Comparison of ENCODE assay signal across 10 mouse cellular contexts in genomic region chr12:107653131-107653530, GRCm38 (mm10).
A peak's percentile ranks its signal among the peaks of the same experiment; 100 is the strongest.
DNase-seq lines count a peak whose midpoint lies in the region; ATAC-seq and TF ChIP-seq lines count a peak whose summit lies in the region.
"Had no signal": no experiment of that assay in that cellular context is flagged by ENCODE, and none has a peak within 500 bp of the region (broad histone marks: within the 10 kb centered on the region; RNA-seq: fewer than 3 reads in every experiment).

No protein-coding gene starts in this region.

- intact Hi-C loops in heart, postnatal 36 days (cut with DNase I): no loop called here
- intact Hi-C loops in left cerebral cortex, postnatal 4 days (cut with DNase I): no loop called here
- intact Hi-C loops in left cerebral cortex, adult 2 months (cut with DNase I): no loop called here

- peak; percentile 63 for ATAC-seq in heart, embryonic 14.5 days (ENCODE audit: insufficient number of reproducible peaks, insufficient read depth, low FRiP score, low read depth)
- ATAC-seq in limb, embryonic 14.5 days (ENCODE audit: low FRiP score, low read depth): peak; percentile 75; the same call in 1 of the 2 replicates
- ATAC-seq in megakaryocyte progenitor cell, adult 5-6 weeks (replicated peaks; ENCODE audit: poor library complexity): no peak

- no peak overlapping the region for H3K27ac ChIP-seq in heart, embryonic 14.5 days (replicated peaks in 1 of 2; ENCODE audit: control insufficient read depth in 1 of 2, insufficient read depth in 1 of 2, low read depth in 2 of 2, low read length in 2 of 2)
- H3K27ac ChIP-seq in left cerebral cortex, adult 2 months: no peak overlapping the region
- H3K27ac ChIP-seq in limb, embryonic 14.5 days (replicated peaks; ENCODE audit: low read depth, low read length): no peak overlapping the region

- H3K4me1 ChIP-seq in heart, embryonic 14.5 days (ENCODE audit: control insufficient read depth in 2 of 2, insufficient read depth in 2 of 2, low read length in 2 of 2): 0 out of 4 replicates have a peak, but pooled peaks cover 0 to 3% of the 10 kb centered on the region in 2 experiments
- H3K4me1 ChIP-seq in limb, embryonic 14.5 days (ENCODE audit: control insufficient read depth, insufficient read depth, low read length): peaks cover 24% of the 10 kb centered on the region

- TF ChIP-seq POLR2A in limb, embryonic 14.5 days (IDR thresholded peaks at IDR 0.05; ENCODE audit: borderline replicate concordance, extremely low read depth, insufficient read depth, insufficient read length): no peak

- no peak for TF ChIP-seq CTCF in left cerebral cortex, adult 2 months (IDR thresholded peaks at IDR 0.05)

- no peaks in the 10 kb centered on the region for H3K27me3 ChIP-seq in heart, embryonic 14.5 days (ENCODE audit: control insufficient read depth, insufficient read depth, low read length)
- H3K27me3 ChIP-seq in limb, embryonic 14.5 days (ENCODE audit: control insufficient read depth, insufficient read depth, low read length): no peaks in the 10 kb centered on the region

- H3K4me3 ChIP-seq in heart, embryonic 14.5 days (ENCODE audit: control insufficient read depth in 1 of 2, insufficient read depth in 1 of 2, low read depth in 1 of 2, low read length in 2 of 2): no peak overlapping the region
- H3K4me3 ChIP-seq in left cerebral cortex, adult 2 months: no peak overlapping the region
- no peak overlapping the region for H3K4me3 ChIP-seq in limb, embryonic 14.5 days (replicated peaks; ENCODE audit: low read length)
- H3K4me3 ChIP-seq: erythroblast, embryonic 14.5 days had no signal

- H3K36me3 ChIP-seq in heart, embryonic 14.5 days (ENCODE audit: control insufficient read depth, insufficient read depth, low read length): no peaks in the 10 kb centered on the region
- no peaks in the 10 kb centered on the region for H3K36me3 ChIP-seq in limb, embryonic 14.5 days (ENCODE audit: control insufficient read depth, insufficient read depth, low read length)

- 25% methylated on average over 7 of the region's 7 CpGs for WGBS in heart, embryonic 14.5 days
- WGBS in limb, embryonic 14.5 days: 7% methylated on average over 7 of the region's 7 CpGs

- H3K9ac ChIP-seq in heart, embryonic 14.5 days (ENCODE audit: low read length): no peak overlapping the region
- no peak overlapping the region for H3K9ac ChIP-seq in limb, embryonic 14.5 days (ENCODE audit: low read depth, low read length, severe bottlenecking)

- H3K9me3 ChIP-seq in heart, embryonic 14.5 days (ENCODE audit: control insufficient read depth, low read length): no peaks in the 10 kb centered on the region
- 0 out of 2 replicates have a peak, but pooled peaks cover 4% of the 10 kb centered on the region for H3K9me3 ChIP-seq in limb, embryonic 14.5 days (ENCODE audit: control insufficient read depth, low read length)

- no peak for DNase-seq in heart, postnatal 36 days
- DNase-seq in left cerebral cortex, postnatal 4 days: peak; percentile 31
- no peak for DNase-seq in left cerebral cortex, adult 2 months (ENCODE audit: extremely low spot score in 1 of 2, low spot score in 2 of 2)
- DNase-seq in embryo, embryonic 11.5 days (ENCODE audit: low read depth, low spot score): peak; percentile 26
- DNase-seq in limb, embryonic 14.5 days (ENCODE audit: low spot score): no peak
- no peak for DNase-seq in gastrocnemius, postnatal 4 days (ENCODE audit: low spot score in 2 of 2)
- DNase-seq: right cerebral cortex, adult 18-20 months had no signal

- H3K4me2 ChIP-seq in heart, embryonic 14.5 days (ENCODE audit: low read length): no peak overlapping the region
- H3K4me2 ChIP-seq in limb, embryonic 14.5 days (replicated peaks; ENCODE audit: low read depth, low read length, severe bottlenecking): no peak overlapping the region

Comparison
In these comparisons a context has a peak if more than half of its experiments do, and no peak if none do; other contexts are left out.
1. DNase-seq: peak in left cerebral cortex, postnatal 4 days (single experiment) and embryo, embryonic 11.5 days (single experiment); none in heart, postnatal 36 days (0 of 2), left cerebral cortex, adult 2 months (0 of 2), limb, embryonic 14.5 days (single experiment) and gastrocnemius, postnatal 4 days (0 of 2).